Mouse (Mus musculus) intestine, embryonic 14.5 days (tissue): Measurements from ENCODE around the gene AY358078. TPM values are rescaled to one million over a fixed set of nuclear protein-coding genes. Genes with fewer than 3 reads are reported as not detected.
"Not testable (repeated sequence)": the region's sequence is repeated elsewhere in the genome, so short reads cannot be mapped to it uniquely, and the experiment has no call there.

Source experiments
- ATAC-seq: fragments of 200-750 bp; cut with Nextera tagmentation; replicated peaks from 2 replicates; pipeline ENCODE4 v1.8.0; 2017; ENCODE audit warnings: low read depth, moderate number of reproducible peaks, moderate TSS enrichment, moderate library complexity; ENCODE audit not compliant: low FRiP score, low TSS enrichment
- DNase-seq: peaks from one replicate; pipeline ENCODE4 v3.0.0-alpha.2; 2018; ENCODE audit warnings: low spot score
- H3K27ac ChIP-seq: fragments of 300-500 bp; sonication (generic); 2 replicates; pipeline ENCODE4 v1.5.1; 2014; ENCODE audit warnings: low read depth, mild to moderate bottlenecking, control low read depth
- H3K27me3 ChIP-seq: fragments of 300-500 bp; sonication (generic); replicated peaks from 2 replicates; pipeline ENCODE4 v1.6.1; 2014; ENCODE audit warnings: low read length, control low read depth; ENCODE audit not compliant: control insufficient read depth, insufficient read depth
- H3K36me3 ChIP-seq: fragments of 300-500 bp; sonication (generic); 2 replicates; pipeline ENCODE4 v1.6.1; 2014; ENCODE audit warnings: low read length, control low read depth; ENCODE audit not compliant: control insufficient read depth, insufficient read depth
- H3K4me1 ChIP-seq: fragments of 300-500 bp; sonication (generic); replicated peaks from 2 replicates; pipeline ENCODE4 v1.6.1; 2014; ENCODE audit warnings: low read length, control low read depth, mixed read lengths; ENCODE audit not compliant: control insufficient read depth, insufficient read depth
- H3K4me2 ChIP-seq: fragments of 300-500 bp; sonication (generic); 2 replicates; pipeline ENCODE4 v1.6.1; 2014; ENCODE audit warnings: low read length
- H3K4me3 ChIP-seq: fragments of 300-500 bp; sonication (generic); 2 replicates; pipeline ENCODE4 v1.5.1; 2014; ENCODE audit warnings: low read depth, low read length, control low read depth, mixed read lengths
- H3K9ac ChIP-seq: fragments of 300-500 bp; sonication (generic); 2 replicates; pipeline ENCODE4 v1.6.1; 2014; ENCODE audit warnings: mild to moderate bottlenecking, low read length
- H3K9me3 ChIP-seq: fragments of 300-500 bp; sonication (generic); 2 replicates; pipeline ENCODE4 v1.6.1; 2016; ENCODE audit warnings: low read length, control low read depth; ENCODE audit not compliant: control insufficient read depth
- WGBS: fragments of 180-500 bp; shearing (Covaris S2); extraction: QIAGEN DNeasy Blood & Tissue Kit; methylation state at CpG from one replicate; pipeline ENCODE4 v1.1.7; 2014; 5-methylcytosine and 5-hydroxymethylcytosine counted together
- polyA plus RNA-seq: library from polyadenylated mRNA; unstranded; fragments of >200 nt; fragmentation: Nextera tagmentation; extraction: Ambion mirVana; gene quantifications from 2 replicates; pipeline ENCODE4 v1.2.1, GENCODE M21; 2014

AY358078 gene
- polyA plus RNA-seq: not detected in 2 replicates

DNA sequence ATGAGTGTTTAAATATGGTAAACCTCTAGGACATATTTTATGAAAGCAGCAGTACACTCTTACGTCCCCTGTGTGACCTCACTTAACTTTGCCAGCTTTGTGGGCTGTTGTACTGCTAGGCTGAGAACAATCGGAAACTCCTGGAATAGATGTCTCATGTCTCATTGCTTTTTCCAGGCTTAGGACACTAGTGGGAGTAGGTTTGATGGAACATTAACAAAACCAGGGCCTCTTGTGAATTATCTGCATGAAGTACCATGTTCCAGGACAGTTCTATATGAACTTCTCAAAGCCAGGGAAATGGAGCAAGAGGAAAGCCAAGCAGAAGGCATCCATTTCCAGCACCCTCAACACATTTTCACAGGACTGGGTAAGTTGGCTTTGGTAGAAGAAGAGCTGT, at the start of gene AY358078:
TSS of gene AY358078 (plus strand) at position 301 of the 400 bp plus-strand sequence.
- H3K36me3 ChIP-seq: no peaks in the 10 kb centered on the region
- no peaks in the 10 kb centered on the region for H3K27me3 ChIP-seq
- DNase-seq (no peak), ATAC-seq (no peak)
- H3K27ac ChIP-seq: no peak within 1 kb of the TSS
- H3K9ac ChIP-seq: no peak within 1 kb of the TSS
- no peaks in the 10 kb centered on the region for H3K9me3 ChIP-seq
- H3K4me1 ChIP-seq: no peaks in the 10 kb centered on the region
- H3K4me3 ChIP-seq: no peak within 1 kb of the TSS
- WGBS: 85% methylated on average over 2 of the region's 2 CpGs
- H3K4me2 ChIP-seq: no peak within 1 kb of the TSS

DNA sequence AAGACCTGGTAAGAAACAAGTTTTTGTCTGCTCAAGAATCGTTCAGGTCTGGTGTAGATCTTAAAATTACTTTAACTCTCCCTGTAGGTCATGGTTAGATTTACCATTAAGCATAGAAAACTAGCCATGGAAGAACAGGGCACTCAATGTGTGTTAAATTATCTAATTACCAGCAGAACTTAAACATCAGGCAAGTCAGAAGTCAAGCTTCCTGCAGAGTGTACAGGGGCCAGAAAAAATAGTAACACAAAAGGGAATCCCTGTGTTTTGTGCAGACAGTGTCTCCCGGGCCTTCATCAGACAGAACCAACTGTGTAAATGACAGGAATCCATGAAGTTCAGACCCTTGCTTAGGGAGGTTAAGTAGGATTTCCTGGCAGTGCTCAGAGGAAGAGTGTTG, 43.9 kb upstream of the AY358078 start:
- Histone ChIP-seq H3K27me3 (no peaks in the 10 kb centered on the region), H3K4me3 (no peak overlapping the region), H3K4me1 (no peaks in the 10 kb centered on the region), H3K4me2 (no peak overlapping the region), H3K9ac (no peak overlapping the region), H3K27ac (no peak overlapping the region), H3K36me3 (no peaks in the 10 kb centered on the region), H3K9me3 (no peaks in the 10 kb centered on the region)
- 71% methylated on average over 2 of the region's 2 CpGs for WGBS
- no peak for DNase-seq
- ATAC-seq: no peak

- H3K4me2 ChIP-seq, H3K27ac ChIP-seq, H3K9ac ChIP-seq, H3K27me3 ChIP-seq, H3K4me1 ChIP-seq, ATAC-seq, H3K4me3 ChIP-seq, H3K36me3 ChIP-seq, H3K9me3 ChIP-seq: not testable (repeated sequence)
- peak; percentile 55 for DNase-seq
- WGBS: 68% methylated on average over 1 of the region's 1 CpGs
These were observed 28.5 kb upstream of the AY358078 start for GRCm38 (mm10) chr14:51771378-51771777.

DNA sequence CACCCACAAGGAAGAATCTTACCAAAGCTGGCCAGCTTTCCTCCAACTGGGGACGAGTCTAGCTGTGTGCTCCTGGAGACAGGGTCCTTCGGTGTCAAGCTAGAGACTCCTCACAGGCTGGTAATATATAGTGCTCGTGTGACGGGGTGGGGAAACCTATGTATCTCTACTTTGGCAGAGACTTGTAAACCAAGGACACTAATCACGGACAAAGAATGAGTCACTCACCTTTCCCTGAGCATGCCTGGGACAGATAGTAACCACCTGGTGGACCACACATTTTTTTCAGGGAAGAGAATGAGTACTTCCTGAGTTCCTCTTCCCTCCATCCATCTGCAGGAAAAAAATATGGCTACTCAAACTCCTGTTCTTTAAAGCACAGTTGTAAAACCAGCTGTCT, 26.4 kb upstream of the AY358078 start, which contains the start of gene Ang4:
TSS of gene Ang4 (minus strand) at position 101 of the 400 bp plus-strand sequence.
- no peak within 1 kb of the TSS for H3K4me2 ChIP-seq
- H3K4me1 ChIP-seq: no peaks in the 10 kb centered on the region
- H3K9ac ChIP-seq: no peak within 1 kb of the TSS
- no peak for DNase-seq
- no peak for ATAC-seq
- no peaks in the 10 kb centered on the region for H3K9me3 ChIP-seq
- H3K27me3 ChIP-seq: no peaks in the 10 kb centered on the region
- no peak within 1 kb of the TSS for H3K4me3 ChIP-seq
- no peak within 1 kb of the TSS for H3K27ac ChIP-seq
- H3K36me3 ChIP-seq: no peaks in the 10 kb centered on the region
- WGBS: 67% methylated on average over 5 of the region's 5 CpGs

- H3K9me3 ChIP-seq: no peaks in the 10 kb centered on the region
- no peak overlapping the region for H3K4me2 ChIP-seq
- no peak for ATAC-seq
- WGBS: 100% methylated on average over 1 of the region's 1 CpGs
- no peak overlapping the region for H3K9ac ChIP-seq
- no peaks in the 10 kb centered on the region for H3K4me1 ChIP-seq
- no peaks in the 10 kb centered on the region for H3K36me3 ChIP-seq
- DNase-seq: no peak
- no peaks in the 10 kb centered on the region for H3K27me3 ChIP-seq
- H3K27ac ChIP-seq: no peak overlapping the region
- H3K4me3 ChIP-seq: no peak overlapping the region
These were observed 22.1 kb upstream of the AY358078 start for GRCm38 (mm10) chr14:51777791-51778190.

GRCm38 (mm10) chr14:51778865-51779481, 20.9 kb upstream of the AY358078 start:
- no peak for ATAC-seq

DNA sequence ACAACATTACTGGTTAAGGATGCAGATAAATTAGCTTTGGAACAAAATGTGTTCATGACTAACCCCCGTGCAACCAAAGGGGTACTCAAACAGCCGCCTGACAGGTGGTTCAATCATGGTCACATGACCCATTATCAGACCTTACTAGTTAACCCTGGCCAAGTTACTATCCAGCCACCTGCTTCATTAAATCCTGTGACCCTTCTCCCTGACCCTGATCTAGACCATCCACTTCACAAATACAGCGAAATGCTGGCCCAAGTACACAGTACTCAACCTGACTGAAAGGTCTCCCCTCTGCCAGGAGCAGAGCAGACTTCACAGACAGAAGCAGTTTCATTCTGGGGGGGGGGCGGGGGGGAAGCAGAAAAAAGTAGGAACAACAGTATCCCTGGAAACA, 13.5 kb upstream of the AY358078 start:
- ATAC-seq: no peak
- Histone ChIP-seq H3K4me2 (no peak overlapping the region), H3K4me3 (no peak overlapping the region), H3K27me3 (no peaks in the 10 kb centered on the region), H3K27ac (no peak overlapping the region), H3K4me1 (no peaks in the 10 kb centered on the region), H3K9me3 (no peaks in the 10 kb centered on the region), H3K36me3 (no peaks in the 10 kb centered on the region), H3K9ac (no peak overlapping the region)
- DNase-seq: no peak
- WGBS: 79% methylated on average over 4 of the region's 4 CpGs

More at GRCm38 (mm10) chr14:51778865-51779481, 20.9 kb upstream of the AY358078 start:
- no peak overlapping the region for H3K27ac ChIP-seq
- DNase-seq: no peak
- H3K36me3 ChIP-seq: no peaks in the 10 kb centered on the region
- 71% methylated on average over 4 of the region's 4 CpGs for WGBS
- H3K4me3 ChIP-seq: no peak overlapping the region
- no peak overlapping the region for H3K4me2 ChIP-seq
- no peaks in the 10 kb centered on the region for H3K27me3 ChIP-seq
- no peaks in the 10 kb centered on the region for H3K4me1 ChIP-seq
- no peak overlapping the region for H3K9ac ChIP-seq
- H3K9me3 ChIP-seq: no peaks in the 10 kb centered on the region

DNA sequence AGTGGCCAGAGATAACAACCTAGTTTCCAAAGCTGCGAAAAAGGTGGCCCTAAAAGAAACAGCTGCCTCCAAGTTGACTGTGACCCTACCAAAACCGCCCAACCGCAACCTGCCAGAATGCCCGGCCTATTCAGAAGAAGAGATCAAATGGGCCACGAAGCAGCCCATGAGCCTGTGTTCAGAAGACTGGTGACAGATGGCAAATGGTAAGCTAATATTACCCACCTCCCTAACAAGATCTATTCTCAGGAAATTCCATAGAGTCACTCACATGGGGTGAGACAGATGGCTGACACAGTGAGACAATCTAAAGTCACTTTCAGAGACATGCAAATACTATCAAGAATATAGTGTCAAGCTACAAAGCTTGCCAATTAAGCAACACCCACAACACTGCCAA, 12.8 kb upstream of the AY358078 start:
- Histone ChIP-seq H3K4me3 (no peak overlapping the region), H3K9me3 (no peaks in the 10 kb centered on the region), H3K27ac (no peak overlapping the region), H3K27me3 (no peaks in the 10 kb centered on the region), H3K4me1 (no peaks in the 10 kb centered on the region), H3K9ac (no peak overlapping the region), H3K36me3 (no peaks in the 10 kb centered on the region), H3K4me2 (no peak overlapping the region)
- ATAC-seq (no peak), DNase-seq (no peak)
- WGBS: 90% methylated on average over 5 of the region's 5 CpGs

GRCm38 (mm10) chr14:51789196-51789595, 10.7 kb upstream of the AY358078 start:
- H3K9ac ChIP-seq: no peak overlapping the region
- DNase-seq: no peak
- no peak overlapping the region for H3K27ac ChIP-seq
- H3K4me2 ChIP-seq: no peak overlapping the region
- no peak overlapping the region for H3K4me3 ChIP-seq
- no peaks in the 10 kb centered on the region for H3K9me3 ChIP-seq
- WGBS: 85% methylated on average over 2 of the region's 2 CpGs
- no peaks in the 10 kb centered on the region for H3K27me3 ChIP-seq
- ATAC-seq: no peak
- H3K36me3 ChIP-seq: no peaks in the 10 kb centered on the region
- H3K4me1 ChIP-seq: no peaks in the 10 kb centered on the region
